Mouse (Mus musculus) macrophage (primary cell): Measurements from ENCODE around the gene Col25a1. TPM values are rescaled to one million over a fixed set of nuclear protein-coding genes. Genes with fewer than 3 reads are reported as not detected.

ENCODE experiments used
- H3K27ac ChIP-seq: fragments of 350-480 bp; formaldehyde crosslinking; 2 replicates; pipeline ENCODE4 v1.9.0; 2021
- H3K36me3 ChIP-seq: fragments of 350-480 bp; formaldehyde crosslinking; 2 replicates; pipeline ENCODE4 v1.9.0; 2021; ENCODE audit errors: inconsistent target
- H3K4me3 ChIP-seq: fragments of 350-480 bp; formaldehyde crosslinking; 2 replicates; pipeline ENCODE4 v1.9.0; 2021; ENCODE audit errors: inconsistent target
- H3K79me2 ChIP-seq: fragments of 350-480 bp; formaldehyde crosslinking; 2 replicates; pipeline ENCODE4 v1.9.0; 2021; ENCODE audit errors: inconsistent target
- WGBS: methylation state at CpG from one replicate; pipeline ENCODE4 v1.1.7; 2026; ENCODE audit warnings: inconsistent platforms; ENCODE audit not compliant: missing documents; 5-methylcytosine and 5-hydroxymethylcytosine counted together
- polyA plus RNA-seq: library from polyadenylated mRNA; stranded (reverse); fragments of 250-400 nt; gene quantifications from 3 replicates; pipeline ENCODE4 v1.2.4, GENCODE M21; 2018; ENCODE audit warnings: inconsistent platforms

Gene Col25a1
- polyA plus RNA-seq, 1 experiment from 2014 or later, result not detected

- Histone ChIP-seq H3K36me3 (no peaks in the 10 kb centered on the region), H3K79me2 (no peaks in the 10 kb centered on the region)
- 7% methylated on average over 3 of the region's 3 CpGs for WGBS
These were observed 6.3 kb downstream of the Col25a1 start for GRCm38 (mm10) chr3:130137640-130138039.

GRCm38 (mm10) chr3:130145874-130146273 lies 14.6 kb downstream of the Col25a1 start:
- Histone ChIP-seq H3K27ac (no peak overlapping the region), H3K4me3 (no peak overlapping the region), H3K79me2 (no peaks in the 10 kb centered on the region)

More at GRCm38 (mm10) chr3:130137640-130138039, 6.3 kb downstream of the Col25a1 start:
- H3K4me3 ChIP-seq, result no peak overlapping the region
- no peak overlapping the region for H3K27ac ChIP-seq

GRCm38 (mm10) chr3:130147827-130148226 lies 16.5 kb downstream of the Col25a1 start:
- no peak overlapping the region for H3K4me3 ChIP-seq
- no peaks in the 10 kb centered on the region for H3K36me3 ChIP-seq
- no peaks in the 10 kb centered on the region for H3K79me2 ChIP-seq
- H3K27ac ChIP-seq, result no peak overlapping the region
- 87% methylated on average over 8 of the region's 8 CpGs for WGBS

More at GRCm38 (mm10) chr3:130145874-130146273, 14.6 kb downstream of the Col25a1 start:
- H3K36me3 ChIP-seq, result no peaks in the 10 kb centered on the region
- 82% methylated on average over 12 of the region's 12 CpGs for WGBS

GRCm38 (mm10) chr3:130149180-130149579 lies 17.9 kb downstream of the Col25a1 start:
- Histone ChIP-seq H3K4me3 (no peak overlapping the region), H3K79me2 (no peaks in the 10 kb centered on the region), H3K36me3 (no peaks in the 10 kb centered on the region), H3K27ac (no peak overlapping the region)
- WGBS, result 25% methylated on average over 1 of the region's 1 CpGs

GRCm38 (mm10) chr3:130153117-130153516 lies 21.8 kb downstream of the Col25a1 start:
- Histone ChIP-seq H3K27ac (no peak overlapping the region), H3K4me3 (no peak overlapping the region), H3K36me3 (no peaks in the 10 kb centered on the region), H3K79me2 (no peaks in the 10 kb centered on the region)
- WGBS, result 90% methylated on average over 3 of the region's 3 CpGs

- H3K27ac ChIP-seq, result no peak overlapping the region
- 80% methylated on average over 3 of the region's 3 CpGs for WGBS
- no peak overlapping the region for H3K4me3 ChIP-seq
- no peaks in the 10 kb centered on the region for H3K36me3 ChIP-seq
- H3K79me2 ChIP-seq, result no peaks in the 10 kb centered on the region
These were observed 26.2 kb downstream of the Col25a1 start for GRCm38 (mm10) chr3:130157551-130157950.

GRCm38 (mm10) chr3:130159906-130160305 lies 28.6 kb downstream of the Col25a1 start:
- no peak overlapping the region for H3K4me3 ChIP-seq
- no peak overlapping the region for H3K27ac ChIP-seq
- 75% methylated on average over 4 of the region's 4 CpGs for WGBS
- no peaks in the 10 kb centered on the region for H3K36me3 ChIP-seq
- no peaks in the 10 kb centered on the region for H3K79me2 ChIP-seq

GRCm38 (mm10) chr3:130160902-130161301 lies 29.6 kb downstream of the Col25a1 start:
- WGBS, result 56% methylated on average over 4 of the region's 4 CpGs
- H3K27ac ChIP-seq, result no peak overlapping the region
- H3K79me2 ChIP-seq, result no peaks in the 10 kb centered on the region
- H3K4me3 ChIP-seq, result no peak overlapping the region
- H3K36me3 ChIP-seq, result no peaks in the 10 kb centered on the region

- 81% methylated on average over 13 of the region's 13 CpGs for WGBS
- H3K79me2 ChIP-seq, result no peaks in the 10 kb centered on the region
- no peaks in the 10 kb centered on the region for H3K36me3 ChIP-seq
- H3K4me3 ChIP-seq, result no peak overlapping the region
- H3K27ac ChIP-seq, result no peak overlapping the region
These were observed 30.1 kb downstream of the Col25a1 start for GRCm38 (mm10) chr3:130161323-130161917.

- H3K79me2 ChIP-seq, result no peaks in the 10 kb centered on the region
- WGBS, result 74% methylated on average over 4 of the region's 4 CpGs
- no peak overlapping the region for H3K27ac ChIP-seq
- H3K4me3 ChIP-seq, result no peak overlapping the region
- no peaks in the 10 kb centered on the region for H3K36me3 ChIP-seq
These were observed 35.6 kb downstream of the Col25a1 start for GRCm38 (mm10) chr3:130166875-130167274.

GRCm38 (mm10) chr3:130172764-130173163 lies 41.5 kb downstream of the Col25a1 start:
- WGBS, result 51% methylated on average over 17 of the region's 17 CpGs
- H3K4me3 ChIP-seq, result no peak overlapping the region
- no peaks in the 10 kb centered on the region for H3K36me3 ChIP-seq
- H3K27ac ChIP-seq, result no peak overlapping the region
- H3K79me2 ChIP-seq, result no peaks in the 10 kb centered on the region

- 1% methylated on average over 37 of the region's 40 CpGs for WGBS
- no peaks in the 10 kb centered on the region for H3K79me2 ChIP-seq
- no peaks in the 10 kb centered on the region for H3K36me3 ChIP-seq
- H3K4me3 ChIP-seq, result peak overlapping the region; percentile 2; the same call in 1 of the 2 replicates
- no peak overlapping the region for H3K27ac ChIP-seq
These were observed 49.1 kb downstream of the Col25a1 start for GRCm38 (mm10) chr3:130180181-130180940.

GRCm38 (mm10) chr3:130180964-130181590 lies 49.8 kb downstream of the Col25a1 start:
- H3K4me3 ChIP-seq, result peak overlapping the region; percentile 2; the same call in 1 of the 2 replicates
- no peak overlapping the region for H3K27ac ChIP-seq
- H3K36me3 ChIP-seq, result no peaks in the 10 kb centered on the region
- WGBS, result 4% methylated on average over 37 of the region's 40 CpGs
- H3K79me2 ChIP-seq, result no peaks in the 10 kb centered on the region

- no peaks in the 10 kb centered on the region for H3K79me2 ChIP-seq
- H3K4me3 ChIP-seq, result no peak overlapping the region
- no peak overlapping the region for H3K27ac ChIP-seq
- WGBS, result 26% methylated on average over 7 of the region's 8 CpGs
- H3K36me3 ChIP-seq, result no peaks in the 10 kb centered on the region
These were observed 50.3 kb downstream of the Col25a1 start for GRCm38 (mm10) chr3:130181591-130181980.

- WGBS, result 97% methylated on average over 4 of the region's 4 CpGs
- H3K79me2 ChIP-seq, result no peaks in the 10 kb centered on the region
- H3K36me3 ChIP-seq, result no peaks in the 10 kb centered on the region
- H3K27ac ChIP-seq, result no peak overlapping the region
- H3K4me3 ChIP-seq, result no peak overlapping the region
These were observed 51.1 kb downstream of the Col25a1 start for GRCm38 (mm10) chr3:130182450-130182849.
